Mouse (Mus musculus): Measurements from ENCODE around the gene Srrm4. TPM values are rescaled to one million over a fixed set of nuclear protein-coding genes. Genes with fewer than 3 reads are reported as not detected.
"Not testable (repeated sequence)": the region's sequence is repeated elsewhere in the genome, so short reads cannot be mapped to it uniquely, and the experiment has no call there.

The Srrm4 gene
- polyA plus RNA-seq, 2 experiments from 2014 or later: 1.00 TPM; not detected in 1

- ATAC-seq: no peak
Measured at GRCm38 (mm10) chr5:116438328-116438727, 153.3 kb downstream of the Srrm4 start.

GRCm38 (mm10) chr5:116436117-116436516, 155.5 kb downstream of the Srrm4 start:
- ATAC-seq: no peak

DNA sequence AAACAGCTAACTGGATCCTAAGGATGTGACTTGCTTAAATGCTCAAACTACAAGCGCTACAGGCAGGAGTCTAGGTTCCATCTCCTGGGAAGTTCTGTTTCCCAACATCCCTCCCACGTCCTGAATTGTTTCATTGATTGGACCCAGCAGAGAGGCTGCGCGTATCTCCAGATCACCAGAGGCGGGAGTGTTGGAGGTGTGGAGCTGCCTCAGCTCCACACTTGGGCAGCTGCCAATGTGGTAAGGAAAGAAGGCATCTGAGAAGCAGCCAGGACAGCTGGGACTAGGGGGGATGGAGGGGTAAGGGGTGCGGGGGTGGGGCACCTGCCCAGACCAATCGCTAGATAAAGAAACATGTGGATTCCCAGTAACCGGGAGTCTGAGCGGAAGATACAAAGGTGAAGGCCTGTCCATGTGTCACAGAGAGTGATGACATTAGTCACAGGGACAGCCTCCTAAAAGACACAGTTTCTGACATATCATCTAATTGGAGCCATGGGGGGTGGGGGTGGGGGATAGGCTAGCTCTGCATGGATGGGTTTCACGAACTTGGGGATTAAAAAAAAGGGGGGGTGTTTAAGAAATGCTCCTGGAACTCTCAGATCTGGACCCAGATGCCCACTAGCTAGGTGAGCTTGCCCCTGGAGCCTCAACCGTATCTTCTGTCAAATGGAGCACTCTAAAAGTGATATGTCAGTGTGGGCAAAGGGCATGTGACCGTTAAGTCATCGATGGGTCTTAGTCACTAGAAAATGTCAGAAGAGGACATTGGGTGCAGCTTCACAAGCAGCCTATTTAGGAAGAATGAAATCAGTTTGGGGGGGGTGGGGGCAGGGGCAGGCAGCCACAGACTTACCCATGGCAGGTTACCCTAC, 156.4 kb downstream of the Srrm4 start:
- no peak for ATAC-seq

GRCm38 (mm10) chr5:116432871-116433270, 158.7 kb downstream of the Srrm4 start:
- no peak for ATAC-seq

DNA sequence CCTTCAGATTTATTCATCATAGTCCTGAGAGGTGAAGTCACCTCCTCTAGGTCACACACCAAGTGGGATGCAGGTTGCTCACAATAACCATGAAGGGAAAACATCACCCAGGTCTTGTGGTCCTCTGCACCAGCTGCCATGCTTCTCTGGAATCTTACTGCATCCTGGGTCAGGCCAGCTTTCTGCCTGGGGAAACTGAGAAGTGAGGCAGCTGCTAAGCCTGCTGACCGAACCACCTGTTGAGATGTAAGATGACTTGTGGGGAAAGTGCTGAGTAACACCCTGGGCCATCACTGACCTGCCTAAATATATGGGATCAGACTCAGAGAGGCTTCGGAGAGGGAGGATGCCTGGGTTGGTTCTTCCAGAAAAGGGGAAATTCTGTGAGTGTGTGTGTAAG, 164.9 kb downstream of the Srrm4 start:
- ATAC-seq: no peak

GRCm38 (mm10) chr5:116425709-116426108, 165.9 kb downstream of the Srrm4 start:
- not testable (repeated sequence) for ATAC-seq

- ATAC-seq: no peak
Measured at GRCm38 (mm10) chr5:116425273-116425672, 166.3 kb downstream of the Srrm4 start.

GRCm38 (mm10) chr5:116423746-116424145, 167.9 kb downstream of the Srrm4 start:
- ATAC-seq: no peak

DNA sequence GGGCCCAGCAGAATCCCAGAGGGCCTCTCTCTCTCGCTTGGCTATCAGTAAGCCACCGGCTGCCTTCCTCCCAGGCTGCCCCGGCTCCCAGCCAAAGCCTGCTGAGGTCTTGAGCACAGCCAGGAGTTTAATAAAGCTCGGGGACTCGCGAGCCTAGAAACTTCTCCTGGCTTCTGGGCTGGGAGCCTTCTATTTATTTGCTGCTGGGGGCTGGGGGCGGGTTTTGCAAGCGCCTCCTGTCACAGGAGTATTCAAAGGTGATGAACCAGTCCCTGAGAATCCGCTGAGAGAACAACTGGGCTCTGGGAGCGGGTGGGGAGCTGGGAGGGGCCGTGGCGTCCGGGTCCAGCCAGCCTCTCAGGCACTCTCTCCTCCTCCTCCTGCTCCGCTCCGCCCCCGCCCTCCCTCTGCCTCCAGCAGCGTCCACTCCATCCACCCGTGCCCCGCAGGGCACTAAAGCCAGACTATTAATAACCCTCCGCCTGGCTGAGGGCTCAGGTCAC, 168.9 kb downstream of the Srrm4 start, which contains the start of gene Hspb8:
Gene Hspb8, minus strand, starts transcription at position 166 of the 503 bp plus-strand sequence.
- no peak for ATAC-seq

DNA sequence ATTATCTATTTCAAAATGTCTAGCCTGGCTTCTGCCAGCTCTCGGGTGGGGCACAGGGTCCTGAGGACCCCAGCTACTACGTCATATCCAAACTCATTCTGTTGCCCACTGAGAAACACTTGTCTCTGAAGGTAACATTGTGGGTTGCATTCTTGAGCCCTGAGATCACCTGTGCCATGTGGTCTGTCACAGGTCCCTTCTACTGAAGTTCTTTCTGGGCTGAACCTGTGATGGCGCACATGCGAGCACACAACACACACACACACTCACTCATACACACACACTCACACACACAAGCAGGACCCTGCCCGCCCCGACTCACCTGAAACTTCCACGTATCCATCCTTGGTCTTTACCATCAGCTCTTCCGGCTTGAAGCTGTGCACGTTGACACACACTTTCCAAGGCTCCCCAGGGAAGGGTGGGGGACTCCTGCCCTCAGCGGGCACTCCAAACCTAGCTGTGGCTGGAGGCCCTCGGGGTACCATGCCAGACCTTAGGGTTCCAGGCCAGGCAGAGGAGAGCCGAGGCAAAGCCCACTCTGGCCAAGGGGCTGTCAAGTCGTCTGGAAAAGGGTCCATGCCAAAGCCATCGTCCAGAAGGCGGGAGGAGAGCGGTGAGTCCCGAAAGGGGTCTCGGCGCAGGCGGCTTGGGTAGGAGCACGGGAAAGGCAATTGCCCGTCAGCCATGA, 169.7 kb downstream of the Srrm4 start:
- no peak for ATAC-seq

DNA sequence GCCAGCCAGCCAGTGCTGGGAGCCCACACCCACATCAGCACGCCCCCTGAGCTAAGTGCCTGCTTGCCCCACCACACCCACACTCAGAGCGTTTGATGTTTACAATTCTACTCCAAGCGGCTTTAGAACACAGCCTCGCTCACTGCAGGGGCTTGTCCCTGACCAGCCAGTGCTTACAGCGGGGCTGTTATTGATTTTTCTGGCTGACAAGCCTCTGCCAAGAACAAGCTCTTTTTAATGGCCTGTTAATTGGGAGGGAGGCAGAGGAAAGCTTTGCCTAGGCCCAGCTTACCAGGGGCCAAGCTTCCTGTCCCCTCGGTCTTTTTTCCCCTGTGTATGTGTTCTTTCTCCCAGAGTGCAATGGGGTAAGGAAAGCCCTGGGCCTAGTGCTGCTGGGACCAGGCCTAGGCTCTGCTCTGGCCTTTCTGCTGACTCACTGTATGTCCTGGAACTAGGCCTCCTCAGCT, 170.8 kb downstream of the Srrm4 start:
- ATAC-seq: no peak

GRCm38 (mm10) chr5:116420213-116420612, 171.4 kb downstream of the Srrm4 start:
- ATAC-seq: no peak

DNA sequence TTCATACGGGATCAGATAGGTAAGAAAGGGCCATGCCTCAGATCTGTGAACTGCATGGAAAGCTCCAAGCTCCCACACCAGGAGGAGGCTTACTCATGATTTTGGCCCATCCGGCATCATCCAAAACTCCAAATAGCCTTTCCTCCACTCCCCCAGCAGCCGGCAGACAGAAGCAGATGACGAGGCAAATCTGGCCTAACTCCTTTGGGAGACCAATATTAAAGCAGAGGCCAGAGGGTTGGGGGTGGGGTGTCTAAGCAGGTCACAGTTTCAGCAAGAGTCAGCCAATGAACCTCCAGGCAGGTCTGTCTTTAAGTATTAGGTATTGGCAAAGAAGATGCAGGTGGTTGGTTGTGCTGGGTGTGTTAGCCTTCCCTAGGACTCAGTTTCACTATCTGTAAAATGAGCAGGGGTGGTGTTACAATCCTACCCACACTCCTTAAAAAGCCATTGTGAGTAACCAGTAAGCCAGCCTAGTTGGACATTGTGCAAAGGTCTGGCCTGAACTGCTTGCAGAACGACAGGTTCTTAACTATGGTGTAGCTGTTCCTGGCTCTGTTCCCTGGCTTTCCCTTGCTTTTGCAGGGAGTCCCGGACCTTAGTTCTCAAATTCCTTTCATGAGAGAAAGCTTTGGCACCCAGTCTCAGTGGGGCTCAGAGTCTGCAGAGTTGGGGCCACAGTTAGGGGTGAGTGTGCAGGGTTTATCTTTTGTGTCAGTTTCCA, 172.1 kb downstream of the Srrm4 start:
- ATAC-seq: no peak

DNA sequence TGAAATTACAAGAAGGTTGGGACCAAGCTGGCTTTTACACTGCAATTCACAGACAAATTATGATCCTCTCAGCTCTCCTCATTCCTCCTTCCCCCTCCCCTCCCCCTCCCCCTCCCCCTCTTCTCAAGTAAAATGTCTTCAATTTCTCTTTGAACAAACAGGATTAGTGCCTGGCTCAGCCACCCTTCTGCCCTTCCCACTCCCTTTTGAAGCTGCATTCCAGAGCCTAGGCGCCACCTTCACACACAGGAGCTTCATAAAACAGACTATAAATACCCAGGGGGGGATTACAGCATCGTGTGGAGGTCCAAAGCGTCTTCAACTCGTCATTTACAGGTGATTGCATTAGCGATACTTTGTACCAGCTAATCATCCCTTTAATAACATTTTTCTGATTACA, 175.4 kb downstream of the Srrm4 start:
- no peak for ATAC-seq

DNA sequence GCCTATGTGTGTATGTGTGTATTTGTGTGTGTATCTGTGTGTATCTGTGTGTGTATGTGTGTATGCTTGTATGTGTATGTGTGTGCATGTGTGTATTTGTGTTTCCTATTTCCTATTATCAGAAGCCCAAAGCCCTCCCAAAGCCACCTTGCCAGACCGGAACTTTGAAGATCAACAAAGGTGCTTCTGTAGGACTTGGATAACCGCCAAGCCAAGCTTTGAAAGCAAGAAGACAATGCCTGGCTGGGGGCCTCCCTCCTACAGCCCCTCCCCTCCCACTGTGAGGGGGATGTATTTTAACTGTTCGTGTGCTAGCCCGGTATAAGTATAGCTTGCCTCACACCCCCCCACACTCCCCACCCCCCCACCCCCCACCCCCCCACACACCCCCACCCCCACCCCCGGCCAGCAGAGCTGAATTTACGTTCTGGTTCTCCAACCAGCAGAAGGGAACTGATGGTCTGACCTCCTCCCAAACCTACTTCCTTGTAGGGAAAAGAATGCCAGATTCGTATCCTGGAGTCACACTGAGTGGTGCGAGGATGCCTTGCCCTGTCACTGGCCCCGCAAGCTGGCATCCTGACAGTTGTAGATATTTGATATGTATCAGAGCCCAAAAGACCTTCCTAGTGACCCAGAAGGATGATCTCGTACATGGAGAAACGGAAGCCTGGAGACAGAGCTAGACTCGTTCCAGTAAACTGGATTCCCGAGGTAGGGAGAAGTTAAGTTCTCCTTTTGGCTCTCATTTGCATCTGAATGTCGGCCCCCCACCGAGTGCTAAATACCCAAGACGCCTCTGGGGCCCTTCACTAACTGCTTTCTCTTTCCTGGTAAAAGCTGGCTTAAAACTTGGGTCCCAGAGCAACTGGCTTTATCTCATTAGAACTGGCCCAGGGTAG, 181.7 kb downstream of the Srrm4 start:
- no peak for ATAC-seq

DNA sequence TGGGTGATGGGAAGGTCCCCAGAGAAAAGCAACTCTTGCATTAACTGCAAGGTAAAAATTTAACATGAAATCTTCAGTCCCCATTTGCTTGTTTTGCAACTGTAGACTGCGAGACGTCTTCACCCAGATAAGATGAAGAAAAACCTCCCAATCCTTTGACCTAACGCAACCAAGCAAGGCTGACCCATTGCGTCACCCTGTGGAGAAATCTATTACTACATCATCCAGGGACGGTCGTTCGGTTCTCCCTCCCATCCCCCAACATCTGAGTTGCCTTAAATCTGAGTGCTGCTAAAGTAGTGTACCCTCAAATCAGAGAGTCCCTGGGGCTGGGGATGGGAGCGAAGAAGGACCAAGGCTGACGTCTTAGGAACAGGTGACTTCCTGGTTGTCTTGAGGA, 182.7 kb downstream of the Srrm4 start:
- ATAC-seq: no peak

GRCm38 (mm10) chr5:116407936-116408335, 183.7 kb downstream of the Srrm4 start:
- ATAC-seq: no peak

GRCm38 (mm10) chr5:116407321-116407720, 184.3 kb downstream of the Srrm4 start:
- no peak for ATAC-seq

DNA sequence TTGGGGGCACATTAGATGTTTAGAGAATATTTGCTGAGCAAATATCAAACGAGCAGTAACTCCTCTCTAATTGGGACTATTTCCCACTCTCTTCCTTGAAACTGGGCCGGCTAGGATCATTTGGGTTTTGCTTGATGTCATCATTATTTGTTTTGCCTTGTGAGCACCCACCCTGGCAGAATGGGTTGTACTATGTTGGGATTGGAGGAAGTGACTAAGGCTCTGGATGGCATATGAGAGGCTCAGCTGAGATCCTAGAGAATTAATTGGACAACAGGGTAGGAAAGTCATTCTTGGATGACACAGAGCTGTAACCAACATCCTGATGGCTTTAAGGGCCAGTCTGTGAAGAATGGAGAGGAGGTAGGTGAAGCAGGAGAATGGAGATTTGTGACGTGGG, 185.1 kb downstream of the Srrm4 start:
- no peak for ATAC-seq

GRCm38 (mm10) chr5:116405934-116406333, 185.7 kb downstream of the Srrm4 start:
- ATAC-seq: no peak

GRCm38 (mm10) chr5:116404063-116404462, 187.6 kb downstream of the Srrm4 start:
- ATAC-seq: no peak

GRCm38 (mm10) chr5:116400801-116401200, 190.8 kb downstream of the Srrm4 start:
- ATAC-seq: no peak

Measured in CD4-positive, CD25-positive, alpha-beta regulatory T cell, adult 4 months (primary cell).